Mouse (Mus musculus) small intestine, adult 2 months (tissue): ENCODE measurements around the gene Snap47.

Experiments
- CTCF ChIP-seq: fragments of 200-500 bp; IDR thresholded peaks from 2 replicates; pipeline ENCODE4 v1.5.1; 2012; ENCODE audit warnings: low read depth, mild to moderate bottlenecking, control low read depth, inconsistent platforms, low read length, moderate library complexity, mixed read lengths; ENCODE audit not compliant: insufficient replicate concordance, insufficient read length; ENCODE audit errors: extremely low read depth
- POLR2A ChIP-seq: fragments of 200-500 bp; IDR thresholded peaks from 2 replicates; pipeline ENCODE4 v1.6.1; 2012; ENCODE audit warnings: low read depth, mild to moderate bottlenecking, control low read depth, inconsistent platforms, low read length, moderate library complexity

DNA sequence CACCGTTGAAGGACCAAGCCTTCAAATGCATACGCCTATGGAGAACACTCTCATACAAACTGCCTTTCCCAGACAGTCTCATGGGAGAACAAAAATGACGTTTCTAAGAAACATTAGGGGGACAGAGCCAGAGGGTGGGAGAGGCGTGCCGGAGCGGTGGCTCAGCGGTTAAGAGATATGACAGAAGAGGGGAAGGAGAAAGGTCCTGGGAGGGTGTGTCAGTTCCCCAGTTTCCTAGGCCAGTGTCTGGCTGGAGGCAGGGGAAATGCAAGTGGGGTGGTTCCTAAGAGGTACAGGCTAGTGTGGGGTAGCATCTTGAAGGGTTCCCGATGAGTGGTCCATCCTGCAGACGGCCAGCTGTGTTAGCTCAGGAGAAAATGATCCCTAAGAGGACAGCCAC is 89.7 kb downstream of the Snap47 start:
- TF ChIP-seq CTCF (no peak), POLR2A (no peak)
